Mouse (Mus musculus): Measurements from ENCODE around the gene Tnfrsf13b. TPM values are rescaled to one million over a fixed set of nuclear protein-coding genes. Genes with fewer than 3 reads are reported as not detected.

The Tnfrsf13b gene
- total and polyA plus RNA-seq, 3 experiments: 260 to 356 (median 338) TPM

- Histone ChIP-seq H3K4me2 (ENCODE audit: insufficient read depth, low read depth, poor library complexity, severe bottlenecking) (peak overlapping the region; percentile 82), H3K27ac (ENCODE audit: insufficient read depth, low read depth) (peak overlapping the region; percentile 84), H3K9ac (ENCODE audit: insufficient read depth, low read depth) (peak overlapping the region; percentile 57), H3K4me1 (ENCODE audit: control insufficient read depth in 1 of 2, insufficient read depth in 2 of 2) (peaks cover 37 to 76% of the 10 kb centered on the region in 2 experiments), H3K27me3 (replicated peaks) (no peaks in the 10 kb centered on the region), H3K79me2 (replicated peaks; ENCODE audit: control insufficient read depth, extremely low read depth, insufficient read depth, poor library complexity, severe bottlenecking) (peaks cover 86% of the 10 kb centered on the region), H3K9me3 (replicated peaks; ENCODE audit: low read length) (peaks cover 3% of the 10 kb centered on the region), H3K36me3 (replicated peaks in 1 of 2; ENCODE audit: control insufficient read depth in 1 of 2, insufficient read depth in 1 of 2, low read length in 1 of 2) (peaks cover 49 to 78% of the 10 kb centered on the region in 2 experiments), H3K4me3 (replicated peaks in 1 of 3; ENCODE audit: low read depth in 2 of 3, low read length in 2 of 3, poor library complexity in 1 of 3) (peak overlapping the region in 1 of 3 experiments; percentile 12)
- peak; percentile 69 for DNase-seq (ENCODE audit: extremely low read depth)
- TF ChIP-seq ZMIZ1 (IDR thresholded peaks at IDR 0.05; ENCODE audit: low read depth, low read length) (peak; percentile 14; the same call in 1 of the 2 replicates), SMC3 (IDR thresholded peaks at IDR 0.05; ENCODE audit: low read depth, low read length) (peak; percentile 4; the same call in 1 of the 2 replicates), JUN (IDR thresholded peaks at IDR 0.05; ENCODE audit: insufficient read depth, low read depth, low read length) (no peak), POLR2A (IDR thresholded peaks at IDR 0.05; ENCODE audit: low read depth, low read length) (no peak), ELF1 (IDR thresholded peaks at IDR 0.05; ENCODE audit: low read depth, low read length) (no peak), UBTF (IDR thresholded peaks at IDR 0.05; ENCODE audit: low read depth, low read length) (peak; percentile 34; the same call in 1 of the 2 replicates), CTCF (conservative IDR thresholded peaks at IDR 0.05 in 1 of 2, IDR thresholded peaks at IDR 0.05 in 1 of 2; ENCODE audit: low read depth in 2 of 2, low read length in 2 of 2) (peak in 1 of 2 experiments; percentile 26; a peak in 2 of 4 replicates), PAX5 (IDR thresholded peaks at IDR 0.05; ENCODE audit: low read length) (no peak), POLR2AphosphoS2 (IDR thresholded peaks at IDR 0.05; ENCODE audit: low read depth, low read length) (0 out of 2 replicates have a peak, but pooled peaks have one; percentile 59), MYC (IDR thresholded peaks at IDR 0.05; ENCODE audit: low read depth, low read length) (no peak), SIN3A (IDR thresholded peaks at IDR 0.05; ENCODE audit: low read length) (peak; percentile 13; the same call in 1 of the 2 replicates), USF1 (IDR thresholded peaks at IDR 0.05; ENCODE audit: low read depth, low read length) (no peak), CHD2 (IDR thresholded peaks at IDR 0.05; ENCODE audit: low read length) (no peak; the same call in 1 of the 2 replicates), BHLHE40 (IDR thresholded peaks at IDR 0.05; ENCODE audit: low read depth, low read length) (peak; percentile 45; the same call in 1 of the 2 replicates), MAZ (IDR thresholded peaks at IDR 0.05; ENCODE audit: low read depth, low read length) (0 out of 2 replicates have a peak, but pooled peaks have one; percentile 31), TBP (conservative IDR thresholded peaks at IDR 0.05; ENCODE audit: low read depth, low read length) (no peak), MXI1 (IDR thresholded peaks at IDR 0.05; ENCODE audit: low read depth, low read length) (peak; percentile 68; the same call in 1 of the 2 replicates), TCF12 (IDR thresholded peaks at IDR 0.05; ENCODE audit: low read depth, low read length) (no peak), MEF2A (IDR thresholded peaks at IDR 0.05; ENCODE audit: borderline replicate concordance, low read depth, low read length) (no peak), ETS1 (conservative IDR thresholded peaks at IDR 0.05; ENCODE audit: low read depth, low read length) (peak; percentile 47; the same call in 1 of the 2 replicates), KAT2A (IDR thresholded peaks at IDR 0.05; ENCODE audit: insufficient replicate concordance, low read length) (no peak), IRF4 (IDR thresholded peaks at IDR 0.05; ENCODE audit: low read depth, low read length) (peak; percentile 49; the same call in 1 of the 2 replicates)
- in situ Hi-C loops (cut with MboI; ENCODE audit: low pct_ligation_motif_present, low pct_unique_long_range_greater_than_20kb, low sequenced_read_pairs) (loop anchor here (5.0 kb wide), 1 partner anchor 34 kb away; no protein-coding TSS in a partner anchor), dilution Hi-C loops (cut with MboI; ENCODE audit: extremely low pct_ligation_motif_present, extremely low pct_unique_long_range_greater_than_20kb, low sequenced_read_pairs) (no loop called here)
Observed at GRCm38 (mm10) chr11:61141693-61142092, 15.1 kb downstream of the Tnfrsf13b start.
